Mouse (Mus musculus) megakaryocyte, adult 5-6 weeks (primary cell): ENCODE measurements around the gene Kansl1l. TPM values are rescaled to one million over a fixed set of nuclear protein-coding genes. Genes with fewer than 3 reads are reported as not detected.
"Not testable (repeated sequence)": the region's sequence is repeated elsewhere in the genome, so short reads cannot be mapped to it uniquely, and the experiment has no call there.

Experiments
- ATAC-seq: 2 replicates; pipeline ENCODE4 v1.8.0; 2016; ENCODE audit warnings: mild to moderate bottlenecking, inconsistent platforms; ENCODE audit not compliant: poor library complexity, severe bottlenecking
- total RNA-seq, 2 experiments: library from RNA; stranded (forward) in 1 of 2; stranded (reverse) in 1 of 2; fragments of 153-499, 151-499 nt in 1 of 2; fragments of 221-1000, 200-1000 nt in 1 of 2; gene quantifications; 2 replicates each; pipeline versions ENCODE4 v1.2.3 to v1.2.4; 2015 to 2017

Kansl1l gene
- total RNA-seq, 2 experiments from 2014 or later = 17.9 to 24.6 TPM

- peak; percentile 94 for ATAC-seq
These were observed 116.4 kb downstream of the Kansl1l start, which contains the start of gene Rpe for GRCm38 (mm10) chr1:66700693-66701575. Gene Rpe (plus strand): TSS chr1:66700831.

GRCm38 (mm10) chr1:66700149-66700692 lies 117.1 kb downstream of the Kansl1l start:
- ATAC-seq = peak; percentile 65

GRCm38 (mm10) chr1:66699630-66700029 lies 117.7 kb downstream of the Kansl1l start:
- not testable (repeated sequence) for ATAC-seq

GRCm38 (mm10) chr1:66695296-66695695 lies 122.1 kb downstream of the Kansl1l start:
- ATAC-seq = no peak

GRCm38 (mm10) chr1:66694266-66694665 lies 123.1 kb downstream of the Kansl1l start:
- ATAC-seq = peak; percentile 54; the same call in 1 of the 2 replicates

GRCm38 (mm10) chr1:66692780-66693392 lies 124.5 kb downstream of the Kansl1l start:
- no peak for ATAC-seq

GRCm38 (mm10) chr1:66692308-66692707 lies 125.1 kb downstream of the Kansl1l start:
- no peak for ATAC-seq

- no peak for ATAC-seq
These were observed 125.6 kb downstream of the Kansl1l start for GRCm38 (mm10) chr1:66691772-66692171.

- peak; percentile 33; the same call in 1 of the 2 replicates for ATAC-seq
These were observed 134.4 kb downstream of the Kansl1l start for GRCm38 (mm10) chr1:66682974-66683373.

GRCm38 (mm10) chr1:66678662-66679061 lies 138.7 kb downstream of the Kansl1l start:
- 0 out of 2 replicates have a peak, but pooled peaks have one; percentile 35 for ATAC-seq

- ATAC-seq = no peak
These were observed 139.4 kb downstream of the Kansl1l start for GRCm38 (mm10) chr1:66677928-66678327.

- ATAC-seq = no peak
These were observed 144.6 kb downstream of the Kansl1l start for GRCm38 (mm10) chr1:66672812-66673211.

GRCm38 (mm10) chr1:66671475-66671874 lies 145.9 kb downstream of the Kansl1l start:
- no peak for ATAC-seq

Other genes starting within 250 kb of the Kansl1l start
- 52.5 and 61.6 TPM in 2 replicates for gene Rpe, start 116.7 kb downstream of the Kansl1l start, total RNA-seq (2015)
- gene Rpe, start 116.7 kb downstream of the Kansl1l start, total RNA-seq (2017) = 55.9 and 58.9 TPM in 2 replicates
- gene Acadl, start 45.7 kb upstream of the Kansl1l start, total RNA-seq (2015) = 75.7 and 87.7 TPM in 2 replicates
- gene Acadl, start 45.7 kb upstream of the Kansl1l start, total RNA-seq (2017) = 54.4 and 62.6 TPM in 2 replicates
- gene Myl1, start 127.8 kb upstream of the Kansl1l start, total RNA-seq (2015) = not detected in 2 replicates
- gene Myl1, start 127.8 kb upstream of the Kansl1l start, total RNA-seq (2017) = not detected in 2 replicates
- 18.4 and 25.0 TPM in 2 replicates for gene Lancl1, start 221.3 kb upstream of the Kansl1l start, total RNA-seq (2015)
- gene Lancl1, start 221.3 kb upstream of the Kansl1l start, total RNA-seq (2017) = 13.3 and 23.3 TPM in 2 replicates